Mouse (Mus musculus) urinary bladder, postnatal 14 days (tissue): ENCODE measurements around the gene Vmn1r61.

Experiments
- DNase-seq: peaks from one replicate; pipeline ENCODE4 v3.0.0; 2021; ENCODE audit warnings: low spot score

The Vmn1r61 gene

GRCm38 (mm10) chr7:5613195-5613594, at the start of gene Vmn1r61:
TSS of gene Vmn1r61 (minus strand) at chr7:5613295.
- no peak for DNase-seq
